Mouse (Mus musculus) CH12.LX (cell line): ENCODE measurements around the gene Fahd2a. TPM values are rescaled to one million over a fixed set of nuclear protein-coding genes. Genes with fewer than 3 reads are reported as not detected.
A peak's percentile ranks its signal among the peaks of the same experiment; 100 is the strongest.

Source experiments
- DNase-seq: peaks from one replicate; pipeline ENCODE4 v3.0.0-alpha.2; 2013; ENCODE audit errors: extremely low read depth
- H3K27ac ChIP-seq: 2 replicates; pipeline ENCODE4 v1.5.1; 2012; ENCODE audit warnings: low read depth, mild to moderate bottlenecking, control low read depth, moderate library complexity; ENCODE audit not compliant: insufficient read depth
- H3K27me3 ChIP-seq: replicated peaks from 2 replicates; pipeline ENCODE3; 2012; ENCODE audit warnings: inconsistent platforms
- H3K36me3 ChIP-seq, 2 experiments: replicated peaks in 1 of 2; 2 replicates each; pipeline versions ENCODE3 to v1.6.1; 2012; ENCODE audit warnings: inconsistent platforms in 1 of 2, low read length in 1 of 2, mild to moderate bottlenecking in 1 of 2, mixed read lengths in 1 of 2, moderate library complexity in 1 of 2; ENCODE audit not compliant: control insufficient read depth in 1 of 2, insufficient read depth in 1 of 2
- H3K4me1 ChIP-seq, 2 experiments: 2 replicates each; pipeline ENCODE4 v1.6.1; 2012; ENCODE audit warnings: inconsistent platforms in 1 of 2, moderate library complexity in 1 of 2; ENCODE audit not compliant: insufficient read depth in 2 of 2, control insufficient read depth in 1 of 2
- H3K4me2 ChIP-seq: 2 replicates; pipeline ENCODE4 v1.6.1; 2012; ENCODE audit warnings: low read depth, mild to moderate bottlenecking, control low read depth; ENCODE audit not compliant: poor library complexity, insufficient read depth, severe bottlenecking
- H3K4me3 ChIP-seq, 3 experiments: fragments of 150-350 bp in 1 of 3; sonication (generic) in 1 of 3; replicated peaks in 1 of 3; 2 replicates each; pipeline versions ENCODE3 to v1.5.1; 2011 to 2012; ENCODE audit warnings: low read depth in 2 of 3, low read length in 2 of 3, mild to moderate bottlenecking in 2 of 3, moderate library complexity in 2 of 3, control low read depth in 1 of 3, improper control_type of control experiment in 1 of 3, inconsistent platforms in 1 of 3, mixed read lengths in 1 of 3; ENCODE audit not compliant: poor library complexity in 1 of 3
- H3K79me2 ChIP-seq: replicated peaks from 2 replicates; pipeline ENCODE4 v1.6.1; 2012; ENCODE audit warnings: mild to moderate bottlenecking, moderate library complexity; ENCODE audit not compliant: control insufficient read depth, poor library complexity, insufficient read depth, severe bottlenecking; ENCODE audit errors: extremely low read depth
- H3K9ac ChIP-seq: 2 replicates; pipeline ENCODE4 v1.6.1; 2012; ENCODE audit warnings: low read depth, mild to moderate bottlenecking, control low read depth, moderate library complexity; ENCODE audit not compliant: insufficient read depth
- H3K9me3 ChIP-seq: replicated peaks from 2 replicates; pipeline ENCODE3; 2012; ENCODE audit warnings: low read length, inconsistent platforms, mixed read lengths
- BHLHE40 ChIP-seq: IDR thresholded peaks from 2 replicates; pipeline ENCODE4 v1.6.1; 2011; ENCODE audit warnings: mild to moderate bottlenecking, low read depth, low read length, improper control_type of control experiment
- CHD1 ChIP-seq: IDR thresholded peaks from 2 replicates; pipeline ENCODE4 v1.6.1; 2012; ENCODE audit warnings: low read depth, low read length, improper control_type of control experiment, inconsistent platforms
- CHD2 ChIP-seq: IDR thresholded peaks from 2 replicates; pipeline ENCODE4 v1.6.1; 2011; ENCODE audit warnings: low read length, improper control_type of control experiment
- CTCF ChIP-seq, 2 experiments: IDR thresholded peaks in 1 of 2; conservative IDR thresholded peaks in 1 of 2; 2 replicates each; pipeline ENCODE4 v1.5.1; 2011 to 2012; ENCODE audit warnings: low read depth in 2 of 2, low read length in 2 of 2, improper control_type of control experiment in 1 of 2, inconsistent platforms in 1 of 2, mild to moderate bottlenecking in 1 of 2, moderate library complexity in 1 of 2
- E2F4 ChIP-seq: IDR thresholded peaks from 2 replicates; pipeline ENCODE4 v1.6.1; 2011; ENCODE audit warnings: low read depth, low read length, improper control_type of control experiment; ENCODE audit not compliant: insufficient replicate concordance
- ELF1 ChIP-seq: IDR thresholded peaks from 2 replicates; pipeline ENCODE4 v1.6.1; 2014; ENCODE audit warnings: low read depth, mild to moderate bottlenecking, inconsistent platforms, low read length, improper control_type of control experiment
- EP300 ChIP-seq: IDR thresholded peaks from 2 replicates; pipeline ENCODE4 v1.6.1; 2011; ENCODE audit warnings: low read length, improper control_type of control experiment
- ETS1 ChIP-seq: conservative IDR thresholded peaks from 2 replicates; pipeline ENCODE4 v1.6.1; 2012; ENCODE audit warnings: low read depth, mild to moderate bottlenecking, inconsistent platforms, low read length, improper control_type of control experiment, moderate library complexity
- GABPA ChIP-seq: IDR thresholded peaks from 2 replicates; pipeline ENCODE4 v1.6.1; 2012; ENCODE audit warnings: low read depth, low read length, improper control_type of control experiment, inconsistent platforms; ENCODE audit not compliant: insufficient replicate concordance
- HCFC1 ChIP-seq: IDR thresholded peaks from 2 replicates; pipeline ENCODE4 v1.6.1; 2012; ENCODE audit warnings: low read depth, mild to moderate bottlenecking, inconsistent platforms, low read length, improper control_type of control experiment
- IRF4 ChIP-seq: IDR thresholded peaks from 2 replicates; pipeline ENCODE4 v1.6.1; 2014; ENCODE audit warnings: low read depth, mild to moderate bottlenecking, inconsistent platforms, low read length, improper control_type of control experiment
- JUN ChIP-seq: IDR thresholded peaks from 2 replicates; pipeline ENCODE4 v1.6.1; 2011; ENCODE audit warnings: low read depth, mild to moderate bottlenecking, low read length, improper control_type of control experiment, moderate library complexity; ENCODE audit not compliant: insufficient read depth
- JUND ChIP-seq: conservative IDR thresholded peaks from 2 replicates; pipeline ENCODE4 v1.6.1; 2011; ENCODE audit warnings: low read depth, low read length, improper control_type of control experiment
- KAT2A ChIP-seq: IDR thresholded peaks from 2 replicates; pipeline ENCODE4 v1.6.1; 2012; ENCODE audit warnings: low read length, improper control_type of control experiment, inconsistent platforms; ENCODE audit not compliant: insufficient replicate concordance
- MAFK ChIP-seq: IDR thresholded peaks from 2 replicates; pipeline ENCODE4 v1.6.1; 2011; ENCODE audit warnings: low read length, improper control_type of control experiment; ENCODE audit not compliant: insufficient replicate concordance
- MAX ChIP-seq: IDR thresholded peaks from 2 replicates; pipeline ENCODE4 v1.6.1; 2011; ENCODE audit warnings: low read length, improper control_type of control experiment
- MAZ ChIP-seq: IDR thresholded peaks from 2 replicates; pipeline ENCODE4 v1.6.1; 2012; ENCODE audit warnings: low read depth, mild to moderate bottlenecking, inconsistent platforms, low read length, improper control_type of control experiment, moderate library complexity
- MEF2A ChIP-seq: IDR thresholded peaks from 2 replicates; pipeline ENCODE4 v1.6.1; 2014; ENCODE audit warnings: low read depth, mild to moderate bottlenecking, inconsistent platforms, low read length, improper control_type of control experiment, borderline replicate concordance
- MXI1 ChIP-seq: IDR thresholded peaks from 2 replicates; pipeline ENCODE4 v1.6.1; 2011; ENCODE audit warnings: mild to moderate bottlenecking, low read depth, low read length, improper control_type of control experiment
- MYC ChIP-seq: IDR thresholded peaks from 2 replicates; pipeline ENCODE4 v1.6.1; 2011; ENCODE audit warnings: low read depth, mild to moderate bottlenecking, improper control_type of control experiment, low read length
- NELFE ChIP-seq: IDR thresholded peaks from 2 replicates; pipeline ENCODE4 v1.6.1; 2011; ENCODE audit warnings: low read depth, low read length, improper control_type of control experiment
- NRF1 ChIP-seq: IDR thresholded peaks from 2 replicates; pipeline ENCODE4 v1.6.1; 2014; ENCODE audit warnings: low read depth, mild to moderate bottlenecking, inconsistent platforms, low read length, improper control_type of control experiment, moderate library complexity
- PAX5 ChIP-seq: IDR thresholded peaks from 2 replicates; pipeline ENCODE4 v1.6.1; 2012; ENCODE audit warnings: low read length, inconsistent platforms, mixed read lengths
- POLR2A ChIP-seq: IDR thresholded peaks from 2 replicates; pipeline ENCODE4 v1.6.1; 2011; ENCODE audit warnings: low read depth, mild to moderate bottlenecking, improper control_type of control experiment, low read length
- POLR2AphosphoS2 ChIP-seq: IDR thresholded peaks from 2 replicates; pipeline ENCODE4 v1.6.1; 2011; ENCODE audit warnings: low read depth, low read length, improper control_type of control experiment
- RAD21 ChIP-seq: IDR thresholded peaks from 2 replicates; pipeline ENCODE4 v1.6.1; 2011; ENCODE audit warnings: low read depth, mild to moderate bottlenecking, low read length, improper control_type of control experiment, moderate library complexity
- RCOR1 ChIP-seq: conservative IDR thresholded peaks from 2 replicates; pipeline ENCODE4 v1.6.1; 2012; ENCODE audit warnings: low read depth, mild to moderate bottlenecking, inconsistent platforms, low read length, improper control_type of control experiment
- SIN3A ChIP-seq: IDR thresholded peaks from 2 replicates; pipeline ENCODE4 v1.6.1; 2012; ENCODE audit warnings: low read length, improper control_type of control experiment, inconsistent platforms
- SMC3 ChIP-seq: IDR thresholded peaks from 2 replicates; pipeline ENCODE4 v1.6.1; 2011; ENCODE audit warnings: low read depth, low read length, improper control_type of control experiment
- TBP ChIP-seq: conservative IDR thresholded peaks from 2 replicates; pipeline ENCODE4 v1.6.1; 2011; ENCODE audit warnings: low read depth, low read length, improper control_type of control experiment
- TCF12 ChIP-seq: IDR thresholded peaks from 2 replicates; pipeline ENCODE4 v1.6.1; 2014; ENCODE audit warnings: low read depth, mild to moderate bottlenecking, inconsistent platforms, low read length, improper control_type of control experiment
- UBTF ChIP-seq: IDR thresholded peaks from 2 replicates; pipeline ENCODE4 v1.6.1; 2012; ENCODE audit warnings: low read depth, mild to moderate bottlenecking, inconsistent platforms, low read length, improper control_type of control experiment, moderate library complexity
- USF1 ChIP-seq: IDR thresholded peaks from 2 replicates; pipeline ENCODE4 v1.6.1; 2014; ENCODE audit warnings: low read depth, mild to moderate bottlenecking, inconsistent platforms, low read length, improper control_type of control experiment
- USF2 ChIP-seq: conservative IDR thresholded peaks from 2 replicates; pipeline ENCODE4 v1.6.1; 2011; ENCODE audit warnings: low read depth, low read length, improper control_type of control experiment
- ZC3H11A ChIP-seq: IDR thresholded peaks from 2 replicates; pipeline ENCODE4 v1.6.1; 2012; ENCODE audit warnings: low read depth, mild to moderate bottlenecking, inconsistent platforms, low read length, improper control_type of control experiment
- ZKSCAN1 ChIP-seq: IDR thresholded peaks from 2 replicates; pipeline ENCODE4 v1.6.1; 2012; ENCODE audit warnings: low read depth, inconsistent platforms, low read length, improper control_type of control experiment, borderline replicate concordance
- ZMIZ1 ChIP-seq: IDR thresholded peaks from 2 replicates; pipeline ENCODE4 v1.6.1; 2012; ENCODE audit warnings: low read depth, mild to moderate bottlenecking, inconsistent platforms, low read length, improper control_type of control experiment
- ZNF384 ChIP-seq: IDR thresholded peaks from 2 replicates; pipeline ENCODE4 v1.6.1; 2012; ENCODE audit warnings: low read depth, low read length, improper control_type of control experiment, inconsistent platforms
- dilution Hi-C: fragments of 300-500 bp; cut with MboI; formaldehyde crosslinking; loops from 2 replicates; pipeline ENCODE4 v1.14.3; 2020; ENCODE audit warnings: low sequenced_read_pairs; ENCODE audit not compliant: extremely low pct_unique_long_range_greater_than_20kb, extremely low pct_ligation_motif_present
- in situ Hi-C: fragments of 300-500 bp; cut with MboI; formaldehyde crosslinking; loops from 3 replicates; pipeline ENCODE4 v1.14.3; 2019; ENCODE audit warnings: low sequenced_read_pairs, low pct_ligation_motif_present, low pct_unique_long_range_greater_than_20kb, mixed read lengths
- polyA plus RNA-seq: library from polyadenylated mRNA; unstranded; fragments of >175 nt; gene quantifications from 2 replicates; pipeline ENCODE4 v1.2.1, GENCODE M21; 2012; ENCODE audit warnings: low read depth; ENCODE audit not compliant: insufficient read length
- total RNA-seq, 2 experiments: library from RNA; depleted of rRNA; stranded (reverse); fragments of 300-350 nt in 1 of 2; fragments of >200 nt in 1 of 2; gene quantifications; 2 replicates each; pipeline ENCODE4 v1.2.3; 2012 to 2014

The Fahd2a gene
- total RNA-seq (2012; rRNA removed) (8.6 and 9.9 TPM in 2 replicates), total RNA-seq (2014; rRNA removed) (6.6 and 8.1 TPM in 2 replicates), polyA plus RNA-seq (4.5 and 5.2 TPM in 2 replicates)

DNA sequence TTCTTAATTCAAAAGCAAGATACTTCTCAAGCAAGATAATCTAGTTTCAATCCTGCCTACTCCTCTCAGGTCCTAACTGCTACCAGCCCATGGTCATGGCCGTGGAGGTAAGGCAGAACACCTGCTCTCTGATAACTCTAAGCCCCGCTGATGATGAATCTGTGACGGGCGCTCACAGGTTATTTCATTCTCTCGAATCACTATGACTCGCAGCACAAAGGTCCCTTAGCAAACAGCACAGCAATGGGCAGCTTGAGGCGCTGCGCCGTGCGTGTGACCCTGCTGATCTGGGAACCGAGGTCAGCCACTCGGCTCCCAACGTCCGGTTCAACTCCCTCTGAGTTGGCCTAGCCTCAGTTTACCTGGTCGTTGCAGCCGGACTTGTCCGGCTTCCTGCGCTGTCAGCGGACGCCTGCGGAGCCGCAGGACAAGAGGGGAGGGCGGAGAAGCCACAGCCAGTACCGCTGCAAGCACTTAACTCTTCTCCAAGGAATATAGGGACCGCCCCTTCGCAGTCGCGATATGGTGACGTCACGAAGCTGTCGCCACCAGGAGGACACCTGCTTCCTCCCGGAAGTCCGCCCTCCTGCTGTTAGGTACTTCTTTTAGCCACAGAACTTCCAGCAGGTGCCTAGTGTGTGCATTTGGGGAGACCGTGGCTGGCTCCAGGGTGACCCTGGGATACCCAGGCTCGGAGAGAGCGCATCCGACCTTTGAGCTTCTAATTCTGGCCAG lies at the start of gene Fahd2a:
TSS of gene Fahd2a (minus strand) at position 511 of the 735 bp plus-strand sequence.
- in situ Hi-C loops (no loop called here), dilution Hi-C loops (no loop called here)
- Histone ChIP-seq H3K4me2 (peak within 1 kb of the TSS; percentile 76), H3K4me3 (peak within 1 kb of the TSS; percentile 77 to 89 (median 85)), H3K9ac (peak within 1 kb of the TSS; percentile 46), H3K9me3 (no peaks in the 10 kb centered on the region), H3K79me2 (no peaks in the 10 kb centered on the region), H3K27ac (no peak within 1 kb of the TSS), H3K27me3 (peaks cover 12% of the 10 kb centered on the region), H3K4me1 (peaks cover 8 to 20% of the 10 kb centered on the region in 2 experiments), H3K36me3 (peaks cover 0 to 33% of the 10 kb centered on the region in 2 experiments)
- TF ChIP-seq E2F4 (no peak), SMC3 (no peak), POLR2A (peak; percentile 86), RCOR1 (no peak), EP300 (no peak), USF1 (no peak), ZMIZ1 (peak; percentile 67), ZKSCAN1 (no peak; the same call in 1 of the 2 replicates), ZNF384 (no peak), ELF1 (peak; percentile 99), CTCF (conservative IDR thresholded peaks at IDR 0.05 in 1 of 2, IDR thresholded peaks at IDR 0.05 in 1 of 2; ENCODE audit: low read depth in 2 of 2, low read length in 2 of 2) (no peak), SIN3A (peak; percentile 95), POLR2AphosphoS2 (no peak; the same call in 1 of the 2 replicates), JUN (no peak), ETS1 (0 out of 2 replicates have a peak, but pooled peaks have one; percentile 13), CHD1 (no peak), NELFE (peak; percentile 78), ZC3H11A (no peak), RAD21 (no peak), NRF1 (no peak), MAZ (no peak), TBP (peak; percentile 82; the same call in 1 of the 2 replicates), JUND (peak; percentile 53; the same call in 1 of the 2 replicates), IRF4 (peak; percentile 75; the same call in 1 of the 2 replicates), BHLHE40 (peak; percentile 33; the same call in 1 of the 2 replicates), KAT2A (peak; percentile 86; the same call in 1 of the 2 replicates), TCF12 (peak; percentile 90), UBTF (no peak), MEF2A (0 out of 2 replicates have a peak, but pooled peaks have one; percentile 35), MAX (peak; percentile 36; the same call in 1 of the 2 replicates), HCFC1 (peak; percentile 90), PAX5 (no peak), MAFK (no peak), CHD2 (no peak), GABPA (peak; percentile 30; the same call in 1 of the 2 replicates), MYC (peak; percentile 75; the same call in 1 of the 2 replicates), USF2 (no peak), MXI1 (peak; percentile 74)
- DNase-seq = peak; percentile 95
